Mouse (Mus musculus) NIH3T3 (cell line): ENCODE data around the gene Cox5b.
A peak's percentile ranks its signal among the peaks of the same experiment; 100 is the strongest.
"Not testable (repeated sequence)": the region's sequence is repeated elsewhere in the genome, so short reads cannot be mapped to it uniquely, and the experiment has no call there.

Experiments used
- DNase-seq: peaks from one replicate; pipeline ENCODE4 v3.0.0-alpha.2; 2012; ENCODE audit warnings: low read depth

Gene Cox5b

DNA sequence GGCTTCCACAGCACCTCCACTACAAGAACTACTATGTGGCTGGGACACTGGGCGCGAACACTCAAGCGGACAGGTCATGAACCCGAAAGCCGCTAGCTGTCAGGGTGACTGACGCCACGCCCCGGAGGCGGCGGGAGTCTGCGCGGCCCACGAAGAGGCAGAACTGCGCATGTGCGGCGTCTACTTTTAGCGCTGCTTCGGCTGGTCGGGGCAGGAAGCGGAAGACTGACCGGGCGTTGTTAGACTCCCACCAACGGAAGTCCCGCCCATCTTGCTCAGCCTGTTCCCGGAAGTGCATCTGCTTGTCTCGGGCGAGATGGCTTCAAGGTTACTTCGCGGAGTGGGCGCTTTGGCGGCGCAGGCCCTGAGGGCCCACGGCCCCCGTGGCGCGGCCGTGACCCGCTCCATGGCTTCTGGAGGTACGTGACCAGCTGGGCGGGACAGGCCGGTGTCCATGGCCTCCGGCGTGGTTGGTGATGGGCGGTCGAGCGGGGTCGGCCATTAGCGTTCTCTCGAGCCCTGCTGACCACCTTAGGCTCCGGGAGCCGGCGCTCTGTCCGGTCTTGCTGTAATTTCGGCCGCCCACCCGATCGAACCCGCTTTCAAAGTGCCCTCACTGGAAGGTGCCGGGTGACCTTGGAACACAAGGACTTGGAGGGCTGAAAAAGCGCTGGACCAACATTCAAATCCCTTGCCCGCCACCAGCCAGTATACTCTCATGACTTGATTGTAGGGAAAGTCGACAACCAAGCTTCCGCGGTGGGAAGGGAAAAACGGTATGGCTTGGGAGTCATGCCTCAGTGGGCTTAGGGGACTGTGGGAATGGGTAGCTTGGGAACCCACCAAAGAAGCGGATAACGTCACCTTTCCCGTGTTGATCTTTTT, at the start of gene Cox5b:
Gene Cox5b (plus strand): TSS at position 179 of the 885 bp plus-strand sequence.
- DNase-seq, result peak; percentile 100

DNA sequence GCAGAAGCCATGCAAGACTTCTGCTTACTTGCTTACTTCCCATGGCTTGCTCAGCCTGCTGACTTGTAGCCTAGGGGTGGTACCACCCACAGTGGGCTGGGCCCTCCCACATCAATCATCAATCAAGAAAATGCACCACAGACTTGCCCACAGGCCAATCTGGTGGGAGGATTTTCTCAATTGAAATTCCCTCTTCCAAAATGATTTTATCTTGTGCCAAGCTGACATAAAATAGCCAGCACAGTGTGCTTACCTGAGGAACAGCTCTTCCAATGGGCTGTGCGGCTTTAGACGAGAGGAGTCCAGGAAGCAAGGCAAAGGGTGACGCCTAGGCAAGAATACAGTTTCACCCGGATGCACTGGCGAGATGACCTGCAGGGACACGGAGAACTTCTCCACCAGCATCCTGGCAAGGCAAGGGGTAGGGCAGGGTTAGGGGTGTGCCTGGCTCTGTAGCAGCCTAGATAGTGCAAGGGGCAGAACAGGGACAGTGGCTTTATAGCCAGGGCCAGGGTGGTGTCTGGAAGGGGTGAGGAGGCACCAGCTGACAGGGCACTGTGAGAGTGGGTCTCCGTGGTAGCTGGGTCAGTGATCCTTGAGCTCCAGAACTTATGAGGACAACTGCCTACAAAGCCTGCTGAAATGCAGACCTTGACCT, 47.2 kb upstream of the Cox5b start:
- DNase-seq, result no peak

DNA sequence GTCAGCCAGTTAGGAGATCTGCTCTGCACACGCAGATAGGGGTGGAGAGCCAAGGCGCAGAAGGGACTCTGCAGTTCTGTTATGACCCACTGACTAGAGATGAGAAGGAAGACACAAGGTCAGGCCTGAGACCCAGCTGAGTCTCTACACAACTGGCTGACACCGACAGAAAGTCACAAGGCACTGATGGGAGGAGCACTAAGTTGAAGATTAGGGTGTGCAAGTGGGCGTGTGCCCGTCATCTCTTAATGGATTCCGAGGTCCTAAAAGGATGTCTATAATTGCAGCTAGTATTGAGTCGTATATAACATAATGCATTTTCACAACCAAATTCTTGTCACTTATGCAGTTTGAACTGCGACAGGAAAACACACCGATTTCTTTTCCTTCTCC, 46.6 kb upstream of the Cox5b start:
- no peak for DNase-seq

DNA sequence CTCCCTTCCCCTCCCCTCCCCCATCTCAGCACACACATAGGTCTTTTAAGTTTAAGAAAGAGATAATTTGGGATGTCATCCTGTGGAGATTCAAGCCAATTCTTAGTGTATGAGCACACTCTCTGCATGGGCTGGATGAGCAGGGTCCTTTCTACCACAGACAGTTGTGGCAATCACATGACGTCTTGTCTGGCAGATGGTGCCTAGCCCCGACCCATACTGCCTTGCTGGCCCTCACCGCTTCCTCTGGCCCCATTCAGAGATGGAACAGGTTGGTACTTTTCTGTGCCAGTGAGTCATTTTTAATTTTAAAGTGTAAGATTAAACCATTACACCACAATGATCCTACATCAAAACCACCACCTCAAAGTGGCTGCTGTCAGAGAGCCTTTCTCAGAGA, 45.0 kb upstream of the Cox5b start:
- no peak for DNase-seq

DNA sequence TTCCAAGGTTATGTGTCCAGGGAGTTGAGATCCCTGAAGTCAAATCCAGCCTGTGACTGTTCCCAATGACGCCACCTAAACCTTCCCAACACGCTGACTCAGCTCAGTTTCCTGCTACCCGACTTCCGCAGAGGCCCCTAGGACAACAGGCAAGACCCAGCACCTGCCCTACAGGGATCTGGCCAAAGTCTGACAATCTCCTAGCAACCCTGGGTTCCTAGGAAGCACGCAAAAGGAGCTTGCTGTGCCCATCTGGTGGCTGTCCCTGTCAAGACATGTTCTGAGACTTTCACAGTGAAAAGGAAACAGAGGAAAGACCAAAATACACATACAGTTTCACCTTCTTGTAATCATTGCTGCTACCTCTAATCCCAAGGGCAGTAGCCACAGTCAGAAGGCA, 43.6 kb upstream of the Cox5b start:
- no peak for DNase-seq

DNA sequence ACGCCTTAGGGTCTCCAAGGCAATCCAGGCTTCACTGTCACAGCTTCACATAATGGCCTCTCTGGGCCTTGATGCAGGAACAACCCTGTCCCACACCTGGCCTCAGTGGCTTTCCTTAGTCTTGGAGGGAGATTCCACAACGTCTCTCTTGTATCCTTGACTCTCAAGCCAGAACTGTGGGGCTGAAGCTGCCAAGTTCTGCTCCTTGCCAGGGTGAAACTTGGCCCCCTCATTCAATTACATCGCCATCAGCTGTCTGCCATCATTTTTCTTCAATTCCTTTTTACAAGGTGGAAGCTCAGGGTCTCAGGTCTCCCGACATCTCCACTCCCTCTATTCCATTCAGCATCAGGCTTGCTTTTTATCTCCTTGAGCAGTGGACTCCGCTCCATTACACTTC, 36.2 kb upstream of the Cox5b start:
- no peak for DNase-seq

DNA sequence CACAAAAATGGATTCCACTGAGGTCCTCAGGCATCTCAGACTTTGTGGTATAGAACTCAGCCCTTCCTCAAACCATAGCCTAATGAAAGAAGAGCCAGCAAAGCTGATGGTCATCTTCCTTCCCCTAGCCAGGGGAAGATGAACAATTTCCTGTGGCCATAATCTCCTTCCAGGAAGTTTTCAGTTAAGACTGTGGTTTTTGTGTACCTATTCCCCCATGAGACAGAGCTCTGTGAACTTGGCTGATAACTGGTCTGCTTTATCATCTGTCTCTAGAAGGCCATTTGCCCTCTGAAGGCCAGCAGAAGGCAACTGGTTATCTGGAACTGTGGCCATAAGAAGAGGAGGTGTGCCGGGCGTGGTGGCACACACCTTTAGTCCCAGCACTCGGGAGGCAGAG, 35.0 kb upstream of the Cox5b start:
- DNase-seq, result no peak

DNA sequence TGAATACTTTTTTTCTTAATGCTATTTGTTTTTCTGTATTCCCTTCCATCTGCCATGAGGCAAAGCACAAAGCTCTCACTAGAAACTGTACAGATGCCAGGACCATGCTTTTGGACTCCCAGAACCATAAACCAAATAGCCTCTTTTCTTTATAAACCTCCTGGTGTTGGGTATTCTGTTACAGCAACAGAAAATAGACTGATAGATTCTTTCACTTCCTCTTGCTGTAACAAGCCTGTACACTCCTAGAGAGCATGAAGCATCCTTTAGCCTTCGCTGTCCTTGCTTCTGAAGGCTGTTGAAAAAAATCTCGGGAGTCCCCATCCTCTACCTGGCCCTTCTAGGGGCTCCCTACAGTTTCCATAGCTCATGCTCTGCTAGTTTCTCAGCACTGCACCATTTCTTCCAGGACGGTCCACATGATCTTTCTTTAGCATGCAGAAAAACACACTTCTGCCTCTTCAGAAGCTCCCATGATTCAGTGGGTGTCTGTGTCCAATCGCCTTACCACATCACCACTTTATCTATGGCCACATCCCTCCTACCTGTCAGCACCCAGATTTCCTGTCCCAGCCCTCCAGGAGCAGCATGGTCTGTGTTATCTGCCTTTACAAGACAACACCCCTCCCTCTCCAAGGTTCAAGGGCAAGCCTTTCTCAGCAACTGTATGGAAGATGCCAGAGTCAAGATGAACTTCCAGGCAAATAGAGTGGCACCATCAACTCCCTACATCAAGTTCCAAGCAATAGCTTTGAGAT, 33.4 kb upstream of the Cox5b start:
- DNase-seq, result no peak

DNA sequence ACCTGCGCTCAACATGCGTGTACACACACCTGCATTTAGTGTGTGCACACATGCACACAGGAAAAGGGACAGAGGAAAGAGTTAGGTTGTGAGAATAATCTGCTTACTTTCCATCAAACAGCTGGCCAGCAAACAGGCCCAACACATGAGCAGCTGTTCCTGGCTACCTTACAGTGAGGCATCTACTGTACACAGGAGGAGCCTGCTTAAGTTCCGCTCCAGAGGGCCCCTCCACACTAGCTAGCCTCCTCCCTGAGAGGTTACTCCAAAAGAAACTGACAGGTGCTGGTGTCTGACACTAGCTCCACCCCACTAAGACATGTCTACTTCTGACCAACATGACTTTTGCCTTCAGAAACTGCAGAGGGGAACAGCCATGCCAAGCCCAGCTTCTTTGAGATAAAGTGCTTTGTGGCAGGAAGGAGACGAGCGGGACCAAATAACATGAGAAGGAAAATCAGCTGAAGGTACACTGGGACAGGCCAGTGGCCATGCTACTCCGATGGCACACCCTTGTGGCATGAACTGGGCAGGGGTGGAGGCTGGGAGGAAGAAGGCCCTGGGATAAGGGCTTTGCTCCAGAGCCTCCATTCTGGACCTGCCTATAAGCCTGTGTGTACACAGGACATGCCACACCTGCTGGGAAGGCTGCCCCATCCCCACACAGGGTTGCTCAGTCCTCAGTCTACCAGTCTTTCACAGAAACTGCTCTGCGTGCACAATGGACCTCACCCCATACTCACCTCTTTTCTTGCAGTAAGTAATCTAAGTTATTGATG, 32.4 kb upstream of the Cox5b start:
- no peak for DNase-seq

DNA sequence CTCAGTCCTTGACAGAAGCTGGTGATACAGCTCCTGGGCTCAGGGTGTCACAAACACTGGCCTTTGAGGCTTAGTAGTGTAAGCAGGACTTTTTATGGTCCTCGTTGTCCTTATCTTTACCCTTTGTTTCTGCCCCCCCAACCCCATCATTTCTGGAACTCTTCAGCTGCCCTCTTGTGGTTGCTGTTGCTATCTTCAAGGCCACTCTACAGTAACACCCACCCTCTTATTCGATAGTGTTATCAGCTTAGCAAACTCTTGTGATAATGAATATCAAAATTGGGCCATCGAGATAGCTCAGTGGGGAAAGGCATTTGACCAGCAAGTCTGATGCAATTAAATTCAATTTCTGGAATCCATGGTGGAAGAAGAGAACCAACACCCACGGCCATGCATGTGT, 26.8 kb upstream of the Cox5b start:
- peak; percentile 34 for DNase-seq

DNA sequence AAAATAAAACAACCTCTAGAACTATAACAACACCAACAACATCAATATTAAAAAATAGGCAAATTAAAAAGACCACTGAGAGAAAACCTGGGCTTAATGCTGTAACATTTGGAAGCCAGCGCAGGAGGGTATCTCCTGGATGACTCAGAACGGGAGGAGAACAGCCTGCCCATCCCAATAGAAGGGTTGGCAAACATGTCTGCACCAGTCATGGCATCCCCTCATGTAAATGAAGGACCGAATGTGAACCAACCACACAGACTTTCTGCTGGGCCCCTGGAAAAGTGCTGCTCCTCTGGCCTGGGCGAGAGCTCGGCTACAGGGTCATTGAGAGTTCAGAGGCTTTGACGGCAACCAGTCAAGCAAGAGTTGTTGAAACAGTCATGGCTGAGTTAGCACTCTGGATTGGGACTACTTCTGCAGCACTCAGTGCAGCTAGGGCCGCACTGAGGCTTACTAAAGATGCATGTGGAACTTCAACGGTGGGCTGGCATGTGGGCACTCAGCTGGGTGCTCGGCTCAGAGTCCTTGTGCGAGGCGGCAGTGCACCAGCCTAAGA, 26.0 kb upstream of the Cox5b start:
- DNase-seq, result no peak

DNA sequence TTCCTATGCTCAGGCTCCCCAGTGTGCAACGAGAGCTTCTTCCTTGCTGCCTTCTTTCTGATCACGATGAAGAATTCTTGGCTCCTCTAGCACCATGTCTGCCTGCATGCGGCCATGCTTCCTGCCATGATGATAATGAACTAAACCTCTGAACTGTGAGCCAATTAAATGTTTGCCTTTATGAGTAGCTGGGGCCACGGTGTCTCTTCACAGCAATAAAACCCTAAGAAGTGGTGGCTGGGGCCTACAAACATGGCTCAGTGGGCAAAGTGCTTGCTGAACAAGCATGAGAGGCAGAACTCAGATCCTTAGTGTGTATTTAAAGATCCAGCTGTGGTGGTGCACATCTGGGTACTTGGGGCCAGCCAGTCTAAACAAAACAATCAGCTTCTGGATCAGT, 25.3 kb upstream of the Cox5b start:
- DNase-seq, result no peak

DNA sequence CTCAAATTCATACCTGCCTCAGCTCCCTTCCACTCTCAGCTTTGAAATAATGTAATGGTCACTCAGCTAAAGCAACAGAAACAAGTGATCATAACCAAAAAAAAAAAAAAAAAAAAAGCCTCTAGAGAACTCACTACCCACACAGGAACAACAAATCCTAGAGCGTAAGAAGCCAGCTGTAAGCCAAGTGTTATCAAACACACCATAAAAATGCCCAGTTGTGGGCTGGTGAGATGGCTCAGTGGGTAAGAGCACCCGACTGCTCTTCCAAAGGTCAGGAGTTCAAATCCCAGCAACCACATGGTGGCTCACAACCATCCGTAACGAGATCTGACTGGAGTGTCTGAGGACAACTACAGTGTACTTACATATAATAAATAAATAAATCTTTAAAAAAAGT, 23.2 kb upstream of the Cox5b start:
- DNase-seq, result not testable (repeated sequence)

DNA sequence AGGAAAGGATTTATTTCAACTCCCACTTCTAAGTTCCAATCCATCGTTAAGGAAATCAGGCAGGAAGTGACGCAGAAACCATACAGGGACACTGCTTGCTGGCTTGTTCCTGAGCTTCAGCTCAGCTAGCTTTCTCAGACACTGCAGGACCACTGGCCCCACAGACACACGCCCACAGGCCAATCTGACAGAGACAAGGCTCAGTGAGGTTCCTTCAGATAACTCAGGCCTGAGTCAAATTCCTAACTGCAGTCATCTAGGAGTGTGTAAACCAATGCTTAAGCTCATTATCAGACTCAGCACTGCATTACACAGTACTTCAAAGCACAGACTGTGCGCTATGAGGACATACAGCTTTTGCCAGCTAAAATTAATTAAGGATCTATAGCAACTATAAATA, 21.0 kb upstream of the Cox5b start:
- no peak for DNase-seq

DNA sequence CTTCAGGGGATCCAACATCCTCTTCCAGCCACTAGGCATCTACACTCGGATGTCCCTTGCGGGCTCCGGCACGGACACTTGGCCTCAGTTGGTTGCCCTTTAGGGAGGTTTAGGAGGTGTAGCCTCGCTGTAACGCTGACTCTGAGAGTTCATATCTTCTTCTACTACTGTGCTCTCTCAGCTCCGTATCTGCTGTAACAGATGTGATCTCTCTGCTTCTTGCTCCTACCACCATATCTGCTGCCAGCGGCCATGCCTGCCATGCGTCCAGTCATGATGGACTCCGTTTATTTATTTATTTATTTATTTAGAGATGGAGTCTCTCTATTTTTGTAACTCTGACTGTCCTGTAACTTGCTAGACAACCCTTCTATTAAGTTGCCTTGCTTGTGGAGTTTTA, 20.0 kb upstream of the Cox5b start:
- no peak for DNase-seq

DNA sequence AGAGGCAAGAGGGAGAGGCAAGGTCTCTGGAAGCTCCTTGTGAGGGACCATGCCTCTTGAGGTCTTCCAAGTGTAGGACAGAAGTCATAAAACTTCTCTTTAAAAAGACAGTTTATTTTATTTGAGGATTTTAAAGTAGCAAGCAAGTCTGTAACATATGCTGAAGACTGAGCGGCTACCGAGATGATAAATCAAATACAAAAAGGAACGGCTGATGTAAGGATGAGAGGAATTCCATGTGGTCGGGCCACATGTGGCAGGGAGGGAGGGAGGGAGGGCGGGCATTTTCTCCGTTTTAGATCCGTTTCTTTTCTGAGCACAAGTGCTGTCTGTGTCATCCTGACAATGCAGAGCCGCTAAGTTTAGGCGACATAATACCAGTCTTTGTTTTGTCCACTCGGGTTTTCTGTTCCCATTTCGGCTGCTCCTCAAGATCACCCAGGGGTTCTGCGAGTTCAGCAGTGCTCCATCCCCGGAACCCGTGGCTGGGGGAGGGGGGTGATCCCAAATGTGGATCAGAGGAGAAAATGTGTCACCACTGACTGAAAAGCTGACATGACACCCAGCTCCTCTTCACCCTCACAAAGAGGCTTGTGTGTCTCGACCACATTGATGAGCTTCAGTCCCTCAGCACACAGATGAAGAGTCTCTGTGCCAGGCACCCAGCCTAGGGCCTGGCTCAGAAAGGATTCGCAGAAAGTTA, 18.4 kb upstream of the Cox5b start:
- DNase-seq, result peak; percentile 12

DNA sequence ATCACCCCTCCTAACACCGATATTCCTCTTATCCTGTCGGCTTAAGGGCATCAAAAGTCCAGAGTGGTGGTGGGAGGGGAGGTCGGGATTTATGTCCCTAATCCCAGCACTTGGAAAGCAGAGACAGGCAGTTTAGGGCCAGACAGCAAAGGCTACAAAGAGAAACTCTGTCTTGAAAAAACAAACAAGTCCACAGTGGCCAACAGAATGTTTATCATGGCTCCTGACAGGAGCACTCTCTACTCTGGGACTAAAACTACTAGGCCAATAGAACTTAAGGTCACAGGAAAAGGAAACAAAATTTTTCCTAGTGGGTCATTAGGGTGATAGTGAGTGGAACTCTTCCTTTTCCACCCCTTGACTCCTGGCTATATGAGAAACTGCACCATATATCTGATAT, 16.3 kb upstream of the Cox5b start:
- DNase-seq, result no peak

DNA sequence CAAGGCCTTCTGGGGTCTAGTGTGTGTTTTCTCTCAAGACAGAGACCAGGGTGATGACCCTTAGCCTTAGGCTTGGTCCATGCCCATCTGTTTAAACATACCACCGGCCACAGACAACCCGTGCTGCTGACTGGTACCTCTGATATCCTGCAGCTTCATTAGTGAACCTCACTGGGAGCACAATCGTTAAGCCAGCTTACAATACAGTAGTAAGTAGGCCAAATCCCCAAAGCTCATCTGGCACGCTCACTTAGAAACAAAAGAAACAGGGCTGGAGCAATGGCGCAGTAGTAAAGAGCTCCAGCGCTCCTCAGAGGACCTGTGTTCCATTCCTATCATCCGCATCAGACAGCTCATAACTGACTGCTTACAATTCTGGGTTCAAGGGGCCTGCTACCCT, 10.4 kb upstream of the Cox5b start:
- no peak for DNase-seq

DNA sequence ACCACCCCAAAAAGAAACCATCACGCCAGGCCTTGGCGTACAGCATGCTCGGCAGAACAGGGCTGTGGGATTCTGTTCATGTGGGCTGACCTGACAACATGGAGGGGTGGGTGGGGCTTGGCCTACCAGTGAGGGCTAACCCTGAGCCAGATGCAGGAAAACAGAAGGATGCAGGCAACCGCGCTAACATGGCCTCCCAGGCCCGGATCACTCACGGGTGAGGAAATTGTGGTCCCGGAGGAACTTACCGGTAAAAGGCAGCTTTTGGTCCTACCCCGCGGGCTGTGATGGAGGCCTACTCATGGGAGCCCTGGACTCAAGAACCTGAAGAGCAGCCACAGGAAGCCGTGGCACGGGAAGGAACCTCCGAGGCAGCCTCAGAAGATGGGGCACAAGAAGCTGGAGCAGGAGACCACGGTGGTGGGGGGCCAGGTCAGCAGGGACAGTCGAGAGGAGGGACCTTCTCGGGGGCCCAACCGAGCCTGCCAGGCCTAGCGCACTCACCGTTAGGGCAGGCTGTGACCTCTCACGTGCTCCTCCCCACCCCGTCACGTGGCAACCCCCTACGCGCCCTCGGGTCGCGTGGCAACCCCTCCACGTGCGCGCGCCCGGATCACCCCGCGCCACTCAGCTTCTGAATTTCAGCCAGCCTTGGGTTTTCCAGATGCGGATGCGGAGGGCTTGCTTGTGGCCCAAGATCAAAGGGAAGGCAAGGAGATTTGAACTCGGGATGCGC, 8.5 kb upstream of the Cox5b start, which contains the start of gene Fam178b:
Gene Fam178b (minus strand): TSS at position 564 of the 736 bp plus-strand sequence.
- DNase-seq, result no peak

DNA sequence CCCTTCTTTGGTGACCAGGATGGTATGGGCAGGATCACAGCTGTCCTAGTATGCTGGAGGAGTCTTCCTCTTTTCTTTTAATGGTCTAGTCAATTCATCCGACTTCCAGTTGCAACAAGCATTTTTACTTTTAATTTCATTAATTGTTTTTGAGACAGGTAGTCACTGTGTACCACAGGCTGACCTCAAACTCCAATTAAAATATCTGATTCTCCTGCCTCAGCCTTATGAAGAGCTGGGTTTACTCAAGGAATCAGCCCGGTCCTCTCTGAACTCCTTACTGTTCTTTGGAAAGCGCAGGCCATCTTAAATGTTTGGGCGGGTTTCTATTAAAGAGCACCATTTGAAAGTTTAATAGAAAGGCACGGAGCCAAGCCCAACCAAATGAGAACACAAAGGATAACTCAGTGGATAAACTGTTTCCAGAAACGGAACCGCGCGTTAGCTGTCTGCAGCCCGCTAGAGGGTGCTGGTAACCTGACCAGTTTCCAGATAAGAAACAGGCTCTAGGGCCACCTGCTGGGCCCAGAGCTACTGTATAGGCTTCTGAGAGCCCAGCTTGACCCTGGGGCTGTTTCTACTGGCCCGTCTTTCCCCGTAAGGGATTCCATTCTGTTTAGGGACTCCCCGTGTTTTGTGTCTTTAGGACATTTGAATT, 7.3 kb upstream of the Cox5b start:
- DNase-seq, result peak; percentile 92
